Mouse (Mus musculus): ENCODE measurements around the gene Samd5. TPM values are rescaled to one million over a fixed set of nuclear protein-coding genes. Genes with fewer than 3 reads are reported as not detected.

Gene Samd5
- 10 to 100 TPM; 12.6 to 12.9 TPM for total RNA-seq (2021)

GRCm38 (mm10) chr10:9674561-9675521, at the start of gene Samd5:
Samd5 (minus strand) TSS chr10:9675208.
- DNase-seq: peak; percentile 60 to 61

- DNase-seq: no peak
These were observed 47.7 kb upstream of the Samd5 start for GRCm38 (mm10) chr10:9722519-9723303.

- no peak for DNase-seq
These were observed 45.0 kb upstream of the Samd5 start for GRCm38 (mm10) chr10:9720027-9720426.

- no peak for DNase-seq
These were observed 43.1 kb upstream of the Samd5 start for GRCm38 (mm10) chr10:9718086-9718485.

- no peak for DNase-seq
These were observed 29.9 kb upstream of the Samd5 start for GRCm38 (mm10) chr10:9704956-9705355.

GRCm38 (mm10) chr10:9699071-9699761, 24.2 kb upstream of the Samd5 start:
- DNase-seq: no peak

- DNase-seq: no peak
These were observed 23.1 kb upstream of the Samd5 start for GRCm38 (mm10) chr10:9698141-9698540.

GRCm38 (mm10) chr10:9696543-9697141, 21.6 kb upstream of the Samd5 start:
- no peak for DNase-seq

GRCm38 (mm10) chr10:9693990-9694699, 19.1 kb upstream of the Samd5 start:
- DNase-seq: no peak

- no peak for DNase-seq
These were observed 5.9 kb upstream of the Samd5 start for GRCm38 (mm10) chr10:9680928-9681327.

- DNase-seq: no peak
These were observed 4.9 kb upstream of the Samd5 start for GRCm38 (mm10) chr10:9679911-9680310.

GRCm38 (mm10) chr10:9678071-9678470, 3.1 kb upstream of the Samd5 start:
- no peak for DNase-seq

- DNase-seq: peak; percentile 65 to 69
These were observed 1.9 kb upstream of the Samd5 start for GRCm38 (mm10) chr10:9676886-9677285.

GRCm38 (mm10) chr10:9676418-9676786, 1.4 kb upstream of the Samd5 start:
- DNase-seq: no peak

GRCm38 (mm10) chr10:9675550-9676417, 776 bp upstream of the Samd5 start:
- peak in 1 of 2 experiments; percentile 20 for DNase-seq

GRCm38 (mm10) chr10:9673276-9673675, 1.7 kb downstream of the Samd5 start:
- DNase-seq: no peak

GRCm38 (mm10) chr10:9672751-9673150, 2.3 kb downstream of the Samd5 start:
- DNase-seq: no peak

GRCm38 (mm10) chr10:9670351-9670750, 4.7 kb downstream of the Samd5 start:
- DNase-seq: no peak

- DNase-seq: no peak
These were observed 6.2 kb downstream of the Samd5 start for GRCm38 (mm10) chr10:9668791-9669190.

- DNase-seq: no peak
These were observed 22.1 kb downstream of the Samd5 start for GRCm38 (mm10) chr10:9652946-9653345.
